Mouse (Mus musculus) myocyte (in vitro differentiated cells): Measurements from ENCODE around the gene St6galnac3.

ENCODE experiments used
- E2F4 ChIP-seq: IDR thresholded peaks from one replicate; pipeline ENCODE4 v1.6.1; 2011; ENCODE audit warnings: mild to moderate bottlenecking, control low read depth, moderate library complexity; ENCODE audit not compliant: insufficient read depth
- MYOD1 ChIP-seq, 3 experiments: IDR thresholded peaks; one replicate each; pipeline ENCODE4 v1.6.1; 2011; ENCODE audit warnings: control low read depth in 2 of 3, low read depth in 2 of 3, mild to moderate bottlenecking in 2 of 3, moderate library complexity in 1 of 3; ENCODE audit not compliant: insufficient read length in 2 of 3, control insufficient read depth in 1 of 3
- POLR2A ChIP-seq: IDR thresholded peaks from one replicate; pipeline ENCODE4 v1.6.1; 2011; ENCODE audit warnings: low read depth, mild to moderate bottlenecking, control low read depth, moderate library complexity; ENCODE audit not compliant: insufficient read length
- REST ChIP-seq: IDR thresholded peaks from one replicate; pipeline ENCODE4 v1.6.1; 2011; ENCODE audit warnings: mild to moderate bottlenecking, control low read depth, moderate library complexity; ENCODE audit not compliant: insufficient read depth, insufficient read length
- TCF12 ChIP-seq: IDR thresholded peaks from one replicate; pipeline ENCODE4 v1.6.1; 2011; ENCODE audit warnings: mild to moderate bottlenecking, control low read depth; ENCODE audit not compliant: poor library complexity, insufficient read depth, severe bottlenecking

DNA sequence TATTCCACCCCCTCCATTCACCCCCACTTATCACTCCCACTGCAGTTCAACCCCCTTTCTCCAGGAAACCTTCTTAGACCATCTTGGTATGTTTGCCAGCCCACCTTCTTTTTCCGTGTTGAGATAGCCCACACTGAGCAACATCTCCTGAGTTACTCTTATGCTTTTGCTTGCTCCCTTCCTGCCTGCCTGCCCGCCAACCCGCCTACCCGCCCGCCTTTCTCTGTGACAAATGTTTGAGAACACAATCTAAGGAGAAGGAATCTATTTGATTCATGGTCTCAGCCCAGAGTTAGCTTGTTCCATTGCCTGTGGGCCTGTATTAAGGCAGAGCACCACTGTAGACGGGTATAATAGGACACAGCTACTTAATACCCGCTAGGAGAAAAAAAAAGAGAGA lies 531.9 kb downstream of the St6galnac3 start:
- TF ChIP-seq TCF12, result no peak
- no peak for TF ChIP-seq E2F4
- no peak for TF ChIP-seq REST
- TF ChIP-seq MYOD1 (IDR thresholded peaks at IDR 0.05; ENCODE audit: control insufficient read depth in 1 of 3, insufficient read length in 2 of 3, low read depth in 2 of 3), result no peak
- no peak for TF ChIP-seq POLR2A
